Mouse (Mus musculus) CH12.LX (cell line): ENCODE measurements at regions not wholly inside any gene's neighbourhood (a gene's known extent, or its start where the extent isn't known, plus 50 kb on each side); places are given as distances from the start of the nearest gene placed in this dataset.

Experiments used
- BHLHE40 ChIP-seq: IDR thresholded peaks from 2 replicates; pipeline ENCODE4 v1.6.1; 2011; ENCODE audit warnings: mild to moderate bottlenecking, low read depth, low read length, improper control_type of control experiment
- CTCF ChIP-seq, 2 experiments: IDR thresholded peaks in 1 of 2; conservative IDR thresholded peaks in 1 of 2; 2 replicates each; pipeline ENCODE4 v1.5.1; 2011 to 2012; ENCODE audit warnings: low read depth in 2 of 2, low read length in 2 of 2, improper control_type of control experiment in 1 of 2, inconsistent platforms in 1 of 2, mild to moderate bottlenecking in 1 of 2, moderate library complexity in 1 of 2
- ETS1 ChIP-seq: conservative IDR thresholded peaks from 2 replicates; pipeline ENCODE4 v1.6.1; 2012; ENCODE audit warnings: low read depth, mild to moderate bottlenecking, inconsistent platforms, low read length, improper control_type of control experiment, moderate library complexity
- HCFC1 ChIP-seq: IDR thresholded peaks from 2 replicates; pipeline ENCODE4 v1.6.1; 2012; ENCODE audit warnings: low read depth, mild to moderate bottlenecking, inconsistent platforms, low read length, improper control_type of control experiment
- JUN ChIP-seq: IDR thresholded peaks from 2 replicates; pipeline ENCODE4 v1.6.1; 2011; ENCODE audit warnings: low read depth, mild to moderate bottlenecking, low read length, improper control_type of control experiment, moderate library complexity; ENCODE audit not compliant: insufficient read depth
- POLR2A ChIP-seq: IDR thresholded peaks from 2 replicates; pipeline ENCODE4 v1.6.1; 2011; ENCODE audit warnings: low read depth, mild to moderate bottlenecking, improper control_type of control experiment, low read length
- RCOR1 ChIP-seq: conservative IDR thresholded peaks from 2 replicates; pipeline ENCODE4 v1.6.1; 2012; ENCODE audit warnings: low read depth, mild to moderate bottlenecking, inconsistent platforms, low read length, improper control_type of control experiment
- USF1 ChIP-seq: IDR thresholded peaks from 2 replicates; pipeline ENCODE4 v1.6.1; 2014; ENCODE audit warnings: low read depth, mild to moderate bottlenecking, inconsistent platforms, low read length, improper control_type of control experiment

DNA sequence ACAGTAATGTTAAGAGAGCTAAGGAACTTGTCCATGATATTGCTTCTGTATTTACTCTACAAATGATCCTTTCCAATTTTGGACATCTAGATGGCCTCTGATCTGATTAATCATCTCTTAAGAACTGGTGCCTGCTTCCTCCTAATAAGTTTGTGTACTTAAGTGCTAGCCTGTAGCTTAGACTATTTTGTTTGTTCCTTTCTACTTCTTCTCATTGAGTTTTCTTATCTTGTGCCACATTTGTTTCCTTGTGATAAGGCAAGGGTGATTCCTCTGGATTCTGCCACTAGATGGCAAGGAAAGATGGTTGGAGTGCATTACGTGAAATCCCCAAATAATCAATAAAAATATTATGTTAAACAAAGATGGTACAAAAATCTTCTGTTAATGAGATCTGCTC, 148.0 kb downstream of the Calcrl start:
- no peak for TF ChIP-seq JUN
- no peak for TF ChIP-seq ETS1
- TF ChIP-seq BHLHE40: no peak
- TF ChIP-seq USF1: no peak
- TF ChIP-seq HCFC1: no peak
- no peak for TF ChIP-seq POLR2A
- TF ChIP-seq RCOR1: no peak
- no peak for TF ChIP-seq CTCF (conservative IDR thresholded peaks at IDR 0.05 in 1 of 2, IDR thresholded peaks at IDR 0.05 in 1 of 2; ENCODE audit: low read depth in 2 of 2, low read length in 2 of 2)
